Mouse (Mus musculus) frontal cortex, postnatal 10 days (tissue): ENCODE measurements around the gene Atp12a.

Experiments used
- DNase-seq, 2 experiments: peaks; one replicate each; pipeline ENCODE4 v3.0.0; 2022; ENCODE audit warnings: low spot score in 2 of 2, mixed read lengths in 1 of 2

Gene Atp12a

GRCm38 (mm10) chr14:56364711-56365237 lies at the start of gene Atp12a:
TSS of gene Atp12a (plus strand) at chr14:56365068.
- no peak for DNase-seq

DNA sequence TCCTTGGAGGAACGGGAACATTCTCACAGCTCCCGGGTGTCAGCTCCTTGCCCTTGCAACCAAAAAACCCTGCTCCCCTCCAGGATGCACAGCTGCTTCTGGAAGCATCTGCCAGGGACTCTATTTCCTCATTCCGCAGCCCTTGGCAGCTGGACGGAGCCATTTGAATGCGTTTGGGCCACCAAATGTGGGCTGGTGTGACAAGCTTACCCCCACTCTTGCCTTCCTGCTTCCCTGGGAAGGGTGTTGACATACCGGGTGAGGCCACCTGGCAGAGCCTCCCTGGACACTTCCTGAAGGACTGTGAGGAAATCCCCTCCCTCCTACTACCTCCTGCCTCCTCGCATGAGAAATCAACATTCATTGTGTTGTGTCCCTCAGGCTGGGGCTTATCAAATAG lies 49.3 kb upstream of the Atp12a start:
- no peak for DNase-seq

DNA sequence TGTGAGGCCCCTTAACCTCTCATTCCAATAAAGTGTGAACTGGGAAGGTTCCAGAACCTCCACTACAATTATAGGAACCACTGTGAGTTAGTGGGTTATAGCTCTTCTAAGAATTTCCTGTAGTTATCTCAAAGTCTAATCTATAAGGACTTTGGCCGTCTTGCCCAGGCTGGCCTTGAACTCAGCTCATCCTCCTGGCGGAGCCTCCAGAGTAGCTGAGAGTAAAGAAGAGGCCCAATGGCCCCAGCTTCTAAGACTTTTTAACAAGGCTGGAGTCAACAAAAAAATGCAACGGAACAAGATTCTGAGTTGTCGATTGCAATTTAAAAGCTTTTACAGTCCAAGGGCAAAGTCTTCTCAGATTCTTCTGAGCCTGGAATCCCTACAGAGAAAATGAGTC lies 48.5 kb upstream of the Atp12a start:
- no peak for DNase-seq

DNA sequence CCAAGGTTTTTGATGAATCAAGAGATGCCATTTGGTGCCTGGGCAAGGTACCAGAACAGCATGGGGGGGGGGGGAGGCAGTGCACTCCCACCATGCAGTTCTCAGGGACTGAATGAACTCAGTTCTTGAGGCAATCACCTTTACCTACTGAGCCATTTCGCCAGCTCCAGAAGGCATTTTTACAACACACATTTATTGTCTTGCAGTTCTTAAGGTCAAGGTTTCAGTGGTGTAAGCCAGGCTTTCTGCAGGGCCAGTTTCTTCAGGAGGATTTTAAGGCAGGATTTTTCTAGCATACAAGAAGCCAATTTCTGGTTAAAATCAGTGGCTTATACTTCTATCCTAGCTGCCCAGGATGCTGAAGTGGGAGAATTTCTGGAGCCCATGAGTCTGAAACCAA lies 41.9 kb upstream of the Atp12a start:
- no peak for DNase-seq

GRCm38 (mm10) chr14:56325038-56325437 lies 39.8 kb upstream of the Atp12a start:
- DNase-seq: no peak

DNA sequence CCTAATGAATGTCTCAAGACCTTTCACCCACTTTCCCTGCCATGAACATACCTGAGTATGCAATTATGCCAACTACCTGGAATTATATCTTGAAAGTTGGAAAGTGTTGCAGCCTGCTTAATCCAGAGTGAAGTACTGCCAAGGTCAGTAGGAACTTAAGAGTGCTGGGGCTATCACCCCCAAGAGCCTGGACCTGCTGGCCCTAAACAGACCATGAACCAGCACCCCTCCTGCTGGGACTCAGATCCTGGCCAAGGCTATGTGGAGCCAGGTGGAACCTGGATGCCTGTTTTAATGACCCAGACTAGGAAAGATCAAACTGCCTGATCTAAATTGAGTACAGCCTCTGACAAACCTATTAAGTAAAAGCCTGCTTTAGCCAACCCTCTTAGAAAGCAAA lies 31.2 kb upstream of the Atp12a start:
- DNase-seq: no peak

GRCm38 (mm10) chr14:56334437-56334836 lies 30.4 kb upstream of the Atp12a start:
- no peak for DNase-seq

DNA sequence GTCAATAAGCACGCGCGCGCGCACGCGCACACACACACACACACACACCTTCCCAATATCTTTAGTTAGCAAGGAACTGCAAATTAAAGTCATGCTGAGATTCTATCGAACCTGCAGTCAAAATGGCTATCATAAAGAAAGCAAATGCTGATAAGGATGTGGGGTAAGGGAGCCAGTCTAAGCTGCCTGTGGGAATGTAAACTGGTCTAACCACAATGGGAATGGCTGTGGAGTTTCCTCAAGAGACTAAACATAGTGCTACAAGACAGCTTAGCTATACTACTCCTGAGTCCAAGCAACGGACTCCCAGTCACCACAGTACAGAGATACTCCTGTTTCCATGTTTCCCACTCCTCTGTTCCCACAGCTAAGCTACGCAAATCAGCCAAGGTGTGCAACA lies 28.8 kb upstream of the Atp12a start:
- DNase-seq: no peak

GRCm38 (mm10) chr14:56337075-56337474 lies 27.8 kb upstream of the Atp12a start:
- no peak for DNase-seq

- no peak for DNase-seq
Observed at GRCm38 (mm10) chr14:56337696-56338095, 27.2 kb upstream of the Atp12a start.

DNA sequence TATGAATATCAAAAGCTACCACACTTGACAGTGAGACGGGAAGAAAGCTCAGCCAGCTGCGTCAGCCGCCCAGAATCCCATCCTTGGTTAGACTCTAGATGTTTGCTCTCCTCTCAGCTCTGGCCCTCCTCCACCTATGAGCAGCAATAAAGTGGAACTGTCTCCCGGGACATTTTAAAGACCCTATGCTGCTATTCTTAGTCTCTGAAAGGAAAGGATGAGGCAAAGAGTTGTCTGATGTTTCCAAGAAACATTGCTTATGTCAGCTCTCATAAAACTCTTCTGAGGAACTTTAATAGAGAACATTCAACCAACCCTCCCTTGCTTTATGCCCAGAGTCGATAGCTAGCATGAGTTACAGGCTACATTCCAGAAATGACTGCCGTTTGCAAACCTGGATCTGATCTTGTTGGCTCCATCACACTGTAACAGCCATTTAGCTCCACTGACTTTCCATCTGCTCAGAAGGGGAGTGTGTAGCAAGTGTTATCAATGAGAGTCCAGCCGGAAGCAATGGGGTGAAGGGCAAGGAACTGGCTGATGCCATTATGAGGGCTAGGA lies 25.9 kb upstream of the Atp12a start:
- DNase-seq: no peak

- no peak for DNase-seq
Observed at GRCm38 (mm10) chr14:56348704-56349103, 16.2 kb upstream of the Atp12a start.

DNA sequence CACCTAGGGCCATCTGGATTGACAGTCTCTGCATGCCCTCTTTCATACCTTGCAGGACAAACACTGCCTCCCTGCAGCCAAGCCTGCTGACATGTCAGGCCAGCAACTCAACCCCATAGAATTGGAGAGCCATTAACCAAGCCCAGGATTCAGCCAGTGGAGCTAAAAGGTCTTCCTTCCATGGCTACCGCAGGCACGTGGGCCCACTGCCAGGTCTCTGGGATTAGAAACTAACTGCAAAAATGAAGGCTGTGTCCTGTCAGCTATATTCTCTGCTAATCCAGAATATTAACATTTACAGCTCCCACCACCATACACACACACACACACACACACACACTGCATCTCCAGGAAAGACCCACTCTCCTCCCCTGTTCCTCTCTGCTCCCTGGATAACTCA lies 15.3 kb upstream of the Atp12a start:
- no peak for DNase-seq

- DNase-seq: no peak
Observed at GRCm38 (mm10) chr14:56351959-56352660, 12.8 kb upstream of the Atp12a start.

GRCm38 (mm10) chr14:56354803-56355202 lies 10.1 kb upstream of the Atp12a start:
- DNase-seq: no peak

DNA sequence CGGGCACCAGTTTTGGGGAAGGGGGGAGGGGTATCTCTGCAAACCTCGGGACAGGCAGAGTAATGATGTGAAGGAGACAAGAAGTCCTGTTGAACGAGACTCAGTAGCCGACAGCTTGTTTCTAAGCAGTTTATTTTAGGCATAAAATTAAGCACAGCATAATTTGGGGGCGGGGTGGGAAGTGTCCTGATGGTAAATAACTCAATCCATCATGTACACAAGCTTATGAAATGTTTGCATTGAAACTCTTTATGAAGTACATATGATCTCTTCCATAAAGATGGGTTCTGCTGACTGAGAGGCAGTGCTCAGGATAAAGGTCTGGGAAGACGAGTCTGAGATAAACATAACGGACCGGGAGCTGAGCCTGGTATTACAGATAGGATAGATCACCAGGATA lies 9.5 kb upstream of the Atp12a start:
- DNase-seq: no peak

- no peak for DNase-seq
Observed at GRCm38 (mm10) chr14:56356196-56356595, 8.7 kb upstream of the Atp12a start.

DNA sequence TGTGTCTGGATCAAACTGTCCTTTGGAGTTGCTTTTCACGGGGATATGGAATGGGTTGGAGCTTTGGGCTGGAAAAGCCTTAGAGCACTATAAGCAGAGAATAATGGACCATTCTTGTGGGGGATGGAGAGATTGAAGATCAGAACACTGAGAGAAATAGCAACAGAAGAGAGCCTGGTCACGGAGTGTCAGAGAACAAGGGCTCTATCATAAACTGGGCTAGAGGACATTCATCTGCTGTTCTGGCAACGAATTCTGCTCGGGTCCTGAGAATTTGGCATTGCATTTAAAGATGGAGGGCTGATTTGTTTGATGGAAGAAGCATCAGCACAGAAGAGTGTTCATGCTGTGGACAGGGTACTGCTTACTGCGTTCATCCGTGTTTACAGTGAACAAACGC lies 6.4 kb upstream of the Atp12a start:
- DNase-seq: no peak

DNA sequence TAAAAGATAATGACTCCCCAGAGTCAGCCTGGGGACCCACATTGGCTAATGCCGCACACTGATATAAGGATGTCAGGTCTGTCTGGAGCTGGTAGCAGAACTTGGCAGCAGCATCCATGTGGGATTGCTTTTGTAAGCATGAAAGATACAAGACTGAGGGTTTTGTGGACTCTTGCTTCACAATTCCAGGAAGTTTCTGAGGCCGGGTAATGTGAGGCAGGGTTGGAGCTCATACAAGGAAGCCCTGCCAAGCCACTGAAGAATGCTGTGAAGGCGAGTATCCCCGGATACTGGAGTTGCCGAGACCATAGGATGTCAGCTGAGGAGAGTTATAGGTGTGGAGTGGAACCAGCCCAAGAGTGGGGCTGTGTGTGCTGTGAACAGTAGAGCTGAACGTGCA lies 5.7 kb upstream of the Atp12a start:
- DNase-seq: no peak

GRCm38 (mm10) chr14:56365292-56365691 lies 424 bp downstream of the Atp12a start:
- DNase-seq: no peak

GRCm38 (mm10) chr14:56366712-56367111 lies 1.8 kb downstream of the Atp12a start:
- no peak for DNase-seq

DNA sequence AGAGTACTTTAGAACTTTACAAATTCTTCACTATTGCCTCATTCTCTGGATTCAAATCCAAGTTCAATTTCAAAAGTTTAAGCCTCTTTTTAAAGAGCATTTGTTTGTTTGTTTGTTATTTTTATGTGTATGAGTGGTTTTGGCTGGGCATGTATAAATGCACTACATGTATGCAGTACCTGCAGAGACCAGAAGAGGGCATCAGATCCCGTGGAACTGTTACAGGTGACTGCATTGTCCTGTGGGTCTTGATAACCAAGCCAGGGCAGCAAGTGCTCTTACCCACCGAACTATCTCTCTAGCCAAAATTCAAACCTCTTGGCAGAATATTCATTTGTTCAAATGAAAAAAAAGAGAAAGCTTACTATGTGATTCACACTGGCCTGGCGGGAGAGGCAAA lies 4.0 kb downstream of the Atp12a start:
- DNase-seq: no peak

DNA sequence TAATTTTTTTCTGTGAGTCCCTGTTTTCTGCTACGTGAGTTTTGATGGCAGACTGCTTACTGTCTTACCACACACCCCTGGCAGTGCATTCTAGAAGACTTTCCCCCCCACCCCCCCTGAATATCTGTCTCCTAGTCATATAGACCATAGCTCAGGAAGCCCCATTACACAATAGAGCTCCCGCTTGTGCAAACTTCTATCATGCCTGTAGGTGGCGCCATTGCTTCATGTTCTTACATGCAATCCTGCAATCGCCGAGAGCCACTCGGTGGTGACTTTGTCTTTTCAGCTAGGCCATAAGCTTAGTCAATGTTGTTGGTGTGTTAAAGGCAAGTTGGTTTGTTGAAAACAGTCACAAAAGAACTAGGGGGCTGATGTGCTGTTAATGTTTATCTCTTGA lies 10.9 kb downstream of the Atp12a start:
- DNase-seq: peak; percentile 36 to 72

GRCm38 (mm10) chr14:56377745-56378144 lies 12.9 kb downstream of the Atp12a start:
- no peak for DNase-seq
